Mouse (Mus musculus) liver, embryonic 16.5 days (tissue): ENCODE results near the gene Cldn14. TPM values are rescaled to one million over a fixed set of nuclear protein-coding genes. Genes with fewer than 3 reads are reported as not detected.

Source experiments
- ATAC-seq: fragments of 200-750 bp; cut with Nextera tagmentation; 2 replicates; pipeline ENCODE4 v1.8.0; 2017; ENCODE audit warnings: low read depth, mild to moderate bottlenecking, moderate number of reproducible peaks, moderate library complexity
- H3K27ac ChIP-seq: fragments of 300-500 bp; sonication (generic); 2 replicates; pipeline ENCODE4 v1.5.1; 2014; ENCODE audit warnings: mild to moderate bottlenecking, low read length
- H3K27me3 ChIP-seq: fragments of 300-500 bp; sonication (generic); 2 replicates; pipeline ENCODE4 v1.6.1; 2014; ENCODE audit warnings: low read depth, low read length, mixed read lengths; ENCODE audit not compliant: control insufficient read depth, insufficient read depth
- H3K36me3 ChIP-seq: fragments of 300-500 bp; sonication (generic); 2 replicates; pipeline ENCODE4 v1.6.1; 2014; ENCODE audit warnings: mild to moderate bottlenecking; ENCODE audit not compliant: control insufficient read depth, insufficient read depth
- H3K4me1 ChIP-seq: fragments of 300-500 bp; sonication (generic); 2 replicates; pipeline ENCODE4 v1.6.1; 2014; ENCODE audit warnings: low read depth, low read length, mixed read lengths; ENCODE audit not compliant: control insufficient read depth
- H3K4me2 ChIP-seq: fragments of 300-500 bp; sonication (generic); 2 replicates; pipeline ENCODE4 v1.6.1; 2014; ENCODE audit warnings: low read depth, low read length, mixed read lengths
- H3K4me3 ChIP-seq: fragments of 300-500 bp; sonication (generic); 2 replicates; pipeline ENCODE4 v1.5.1; 2014; ENCODE audit warnings: low read depth, mild to moderate bottlenecking, low read length
- H3K9ac ChIP-seq: fragments of 300-500 bp; sonication (generic); 2 replicates; pipeline ENCODE4 v1.6.1; 2014; ENCODE audit warnings: low read depth, low read length
- H3K9me3 ChIP-seq: fragments of 300-500 bp; sonication (generic); replicated peaks from 2 replicates; pipeline ENCODE4 v1.6.1; 2016; ENCODE audit warnings: low read length; ENCODE audit not compliant: control insufficient read depth
- WGBS: fragments of 180-500 bp; shearing (Covaris S2); extraction: QIAGEN DNeasy Blood & Tissue Kit; methylation state at CpG from one replicate; pipeline ENCODE4 v1.1.7; 2014; ENCODE audit not compliant: insufficient replicate concordance; 5-methylcytosine and 5-hydroxymethylcytosine counted together
- polyA plus RNA-seq: library from polyadenylated mRNA; unstranded; fragments of >200 nt; fragmentation: Nextera tagmentation; extraction: Ambion mirVana; gene quantifications from 2 replicates; pipeline ENCODE4 v1.2.1, GENCODE M21; 2015

Gene Cldn14
- polyA plus RNA-seq: 4.2 and 4.6 TPM in 2 replicates

- H3K4me3 ChIP-seq: no peak within 1 kb of the TSS
- no peak within 1 kb of the TSS for H3K27ac ChIP-seq
- H3K4me2 ChIP-seq: no peak within 1 kb of the TSS
- 73% methylated on average over 15 of the region's 15 CpGs for WGBS
- no peak within 1 kb of the TSS for H3K9ac ChIP-seq
- no peaks in the 10 kb centered on the region for H3K9me3 ChIP-seq
- H3K4me1 ChIP-seq: no peaks in the 10 kb centered on the region; the same call in 1 of the 2 replicates
- no peaks in the 10 kb centered on the region for H3K36me3 ChIP-seq
- ATAC-seq: no peak
- 0 out of 2 replicates have a peak, but pooled peaks cover 4% of the 10 kb centered on the region for H3K27me3 ChIP-seq
Measured at GRCm38 (mm10) chr16:94008737-94009136, at the start of gene Cldn14. Gene Cldn14, minus strand, starts transcription at chr16:94008837.

GRCm38 (mm10) chr16:94055576-94055975 lies 46.9 kb upstream of the Cldn14 start:
- H3K4me1 ChIP-seq: no peaks in the 10 kb centered on the region
- WGBS: 61% methylated on average over 8 of the region's 8 CpGs
- no peak overlapping the region for H3K9ac ChIP-seq
- H3K4me2 ChIP-seq: no peak overlapping the region
- H3K36me3 ChIP-seq: no peaks in the 10 kb centered on the region
- no peak overlapping the region for H3K4me3 ChIP-seq
- no peaks in the 10 kb centered on the region for H3K27me3 ChIP-seq
- no peak overlapping the region for H3K27ac ChIP-seq
- no peak for ATAC-seq
- no peaks in the 10 kb centered on the region for H3K9me3 ChIP-seq

GRCm38 (mm10) chr16:94055176-94055575 lies 46.5 kb upstream of the Cldn14 start:
- H3K9ac ChIP-seq: no peak overlapping the region
- H3K4me2 ChIP-seq: no peak overlapping the region
- H3K4me3 ChIP-seq: no peak overlapping the region
- no peaks in the 10 kb centered on the region for H3K9me3 ChIP-seq
- ATAC-seq: no peak
- H3K27ac ChIP-seq: no peak overlapping the region
- WGBS: 78% methylated on average over 12 of the region's 12 CpGs
- H3K27me3 ChIP-seq: no peaks in the 10 kb centered on the region
- no peaks in the 10 kb centered on the region for H3K4me1 ChIP-seq
- no peaks in the 10 kb centered on the region for H3K36me3 ChIP-seq

GRCm38 (mm10) chr16:94050368-94050767 lies 41.7 kb upstream of the Cldn14 start:
- no peaks in the 10 kb centered on the region for H3K9me3 ChIP-seq
- no peak for ATAC-seq
- no peak overlapping the region for H3K4me3 ChIP-seq
- no peaks in the 10 kb centered on the region for H3K4me1 ChIP-seq
- no peak overlapping the region for H3K9ac ChIP-seq
- no peaks in the 10 kb centered on the region for H3K27me3 ChIP-seq
- H3K36me3 ChIP-seq: no peaks in the 10 kb centered on the region
- 75% methylated on average over 3 of the region's 3 CpGs for WGBS
- H3K27ac ChIP-seq: no peak overlapping the region
- no peak overlapping the region for H3K4me2 ChIP-seq

GRCm38 (mm10) chr16:94044996-94045395 lies 36.4 kb upstream of the Cldn14 start:
- Histone ChIP-seq H3K4me3 (no peak overlapping the region), H3K4me1 (no peaks in the 10 kb centered on the region), H3K9ac (no peak overlapping the region), H3K36me3 (no peaks in the 10 kb centered on the region), H3K27ac (no peak overlapping the region), H3K9me3 (no peaks in the 10 kb centered on the region), H3K27me3 (peaks cover 10% of the 10 kb centered on the region), H3K4me2 (no peak overlapping the region)
- WGBS: 25% methylated on average over 7 of the region's 7 CpGs
- ATAC-seq: no peak

- Histone ChIP-seq H3K27me3 (peaks cover 16% of the 10 kb centered on the region), H3K9ac (no peak overlapping the region), H3K4me2 (no peak overlapping the region), H3K4me3 (no peak overlapping the region), H3K36me3 (no peaks in the 10 kb centered on the region), H3K27ac (no peak overlapping the region), H3K9me3 (no peaks in the 10 kb centered on the region), H3K4me1 (no peaks in the 10 kb centered on the region)
- ATAC-seq: no peak
- 62% methylated on average over 1 of the region's 1 CpGs for WGBS
Measured at GRCm38 (mm10) chr16:94043797-94044196, 35.2 kb upstream of the Cldn14 start.

GRCm38 (mm10) chr16:94041065-94041712 lies 32.6 kb upstream of the Cldn14 start:
- Histone ChIP-seq H3K9me3 (no peaks in the 10 kb centered on the region), H3K27ac (no peak overlapping the region), H3K9ac (no peak overlapping the region), H3K4me2 (no peak overlapping the region), H3K36me3 (no peaks in the 10 kb centered on the region), H3K27me3 (peaks cover 16% of the 10 kb centered on the region), H3K4me3 (no peak overlapping the region), H3K4me1 (no peaks in the 10 kb centered on the region)
- WGBS: 43% methylated on average over 18 of the region's 18 CpGs
- no peak for ATAC-seq

- Histone ChIP-seq H3K36me3 (no peaks in the 10 kb centered on the region), H3K9me3 (no peaks in the 10 kb centered on the region), H3K9ac (no peak overlapping the region), H3K27ac (no peak overlapping the region), H3K4me2 (no peak overlapping the region), H3K4me3 (no peak overlapping the region), H3K27me3 (peaks cover 16% of the 10 kb centered on the region), H3K4me1 (no peaks in the 10 kb centered on the region)
- 26% methylated on average over 16 of the region's 16 CpGs for WGBS
- ATAC-seq: no peak
Measured at GRCm38 (mm10) chr16:94040485-94040884, 31.8 kb upstream of the Cldn14 start.

- peaks cover 16% of the 10 kb centered on the region for H3K27me3 ChIP-seq
- H3K4me3 ChIP-seq: no peak overlapping the region
- H3K36me3 ChIP-seq: no peaks in the 10 kb centered on the region
- H3K9ac ChIP-seq: no peak overlapping the region
- H3K4me2 ChIP-seq: no peak overlapping the region
- no peak for ATAC-seq
- no peaks in the 10 kb centered on the region for H3K4me1 ChIP-seq
- H3K27ac ChIP-seq: no peak overlapping the region
- WGBS: 67% methylated on average over 9 of the region's 9 CpGs
- H3K9me3 ChIP-seq: no peaks in the 10 kb centered on the region
Measured at GRCm38 (mm10) chr16:94038986-94039341, 30.3 kb upstream of the Cldn14 start.
